Mouse (Mus musculus) limb, embryonic 15.5 days (tissue): ENCODE measurements around the gene Prmt1. TPM values are rescaled to one million over a fixed set of nuclear protein-coding genes. Genes with fewer than 3 reads are reported as not detected.

Experiments
- ATAC-seq: fragments of 200-750 bp; cut with Nextera tagmentation; 2 replicates; pipeline ENCODE4 v1.8.0; 2017; ENCODE audit warnings: low read depth, moderate TSS enrichment; ENCODE audit not compliant: insufficient number of reproducible peaks, low FRiP score, low TSS enrichment
- H3K27ac ChIP-seq: fragments of 300-500 bp; sonication (generic); 2 replicates; pipeline ENCODE4 v1.5.1; 2015; ENCODE audit warnings: moderate library complexity, mild to moderate bottlenecking, inconsistent platforms
- H3K27me3 ChIP-seq: fragments of 300-500 bp; sonication (generic); 2 replicates; pipeline ENCODE4 v1.6.1; 2015; ENCODE audit warnings: inconsistent platforms
- H3K36me3 ChIP-seq: fragments of 300-500 bp; sonication (generic); 2 replicates; pipeline ENCODE4 v1.6.1; 2015; ENCODE audit warnings: inconsistent platforms
- H3K4me1 ChIP-seq: fragments of 300-500 bp; sonication (generic); 2 replicates; pipeline ENCODE4 v1.6.1; 2015; ENCODE audit warnings: inconsistent platforms
- H3K4me2 ChIP-seq: fragments of 300-500 bp; sonication (generic); 2 replicates; pipeline ENCODE4 v1.6.1; 2015; ENCODE audit warnings: mild to moderate bottlenecking, inconsistent platforms
- H3K4me3 ChIP-seq: fragments of 300-500 bp; sonication (generic); 2 replicates; pipeline ENCODE4 v1.5.1; 2015; ENCODE audit warnings: mild to moderate bottlenecking, inconsistent platforms
- H3K9ac ChIP-seq: fragments of 300-500 bp; sonication (generic); 2 replicates; pipeline ENCODE4 v1.6.1; 2015; ENCODE audit warnings: inconsistent platforms
- H3K9me3 ChIP-seq: fragments of 300-500 bp; sonication (generic); 2 replicates; pipeline ENCODE4 v1.6.1; 2016; ENCODE audit warnings: inconsistent platforms
- WGBS: fragments of 180-500 bp; shearing (Covaris S2); methylation state at CpG from one replicate; pipeline ENCODE4 v1.1.7; 2015; 5-methylcytosine and 5-hydroxymethylcytosine counted together
- polyA plus RNA-seq: library from polyadenylated mRNA; unstranded; fragments of >200 nt; fragmentation: Nextera tagmentation; extraction: Ambion mirVana; gene quantifications from 2 replicates; pipeline ENCODE4 v1.2.1, GENCODE M21; 2015

Gene Prmt1
- polyA plus RNA-seq, 1 experiment from 2014 or later, result 429 TPM

DNA sequence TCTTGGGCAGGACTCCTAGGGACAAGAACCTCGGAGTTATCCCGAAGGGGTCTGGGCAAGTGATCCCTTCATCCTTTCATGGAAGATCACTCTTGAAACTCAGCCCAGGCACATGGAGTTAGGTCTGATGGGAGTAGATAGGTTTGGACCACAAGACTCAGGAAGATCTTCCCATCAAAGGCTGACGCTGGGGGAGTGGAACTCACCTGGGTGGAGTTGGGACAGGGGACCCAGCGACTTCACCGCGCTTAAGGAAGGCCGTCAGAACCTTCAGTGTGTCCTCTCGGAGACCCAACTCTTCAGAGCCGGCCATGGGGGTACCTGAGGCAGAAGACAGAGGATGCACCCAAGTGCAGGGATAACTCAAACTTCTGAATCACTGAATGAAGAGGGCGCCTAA lies 10.3 kb upstream of the Prmt1 start:
- H3K4me2 ChIP-seq, result peak overlapping the region; percentile 80
- no peak for ATAC-seq
- H3K27me3 ChIP-seq, result no peaks in the 10 kb centered on the region
- no peaks in the 10 kb centered on the region for H3K9me3 ChIP-seq
- peak overlapping the region; percentile 92 for H3K27ac ChIP-seq
- H3K9ac ChIP-seq, result peak overlapping the region; percentile 60
- H3K4me3 ChIP-seq, result peak overlapping the region; percentile 62
- WGBS, result 10% methylated on average over 10 of the region's 10 CpGs
- peaks cover 65% of the 10 kb centered on the region for H3K36me3 ChIP-seq
- peaks cover 33% of the 10 kb centered on the region for H3K4me1 ChIP-seq

DNA sequence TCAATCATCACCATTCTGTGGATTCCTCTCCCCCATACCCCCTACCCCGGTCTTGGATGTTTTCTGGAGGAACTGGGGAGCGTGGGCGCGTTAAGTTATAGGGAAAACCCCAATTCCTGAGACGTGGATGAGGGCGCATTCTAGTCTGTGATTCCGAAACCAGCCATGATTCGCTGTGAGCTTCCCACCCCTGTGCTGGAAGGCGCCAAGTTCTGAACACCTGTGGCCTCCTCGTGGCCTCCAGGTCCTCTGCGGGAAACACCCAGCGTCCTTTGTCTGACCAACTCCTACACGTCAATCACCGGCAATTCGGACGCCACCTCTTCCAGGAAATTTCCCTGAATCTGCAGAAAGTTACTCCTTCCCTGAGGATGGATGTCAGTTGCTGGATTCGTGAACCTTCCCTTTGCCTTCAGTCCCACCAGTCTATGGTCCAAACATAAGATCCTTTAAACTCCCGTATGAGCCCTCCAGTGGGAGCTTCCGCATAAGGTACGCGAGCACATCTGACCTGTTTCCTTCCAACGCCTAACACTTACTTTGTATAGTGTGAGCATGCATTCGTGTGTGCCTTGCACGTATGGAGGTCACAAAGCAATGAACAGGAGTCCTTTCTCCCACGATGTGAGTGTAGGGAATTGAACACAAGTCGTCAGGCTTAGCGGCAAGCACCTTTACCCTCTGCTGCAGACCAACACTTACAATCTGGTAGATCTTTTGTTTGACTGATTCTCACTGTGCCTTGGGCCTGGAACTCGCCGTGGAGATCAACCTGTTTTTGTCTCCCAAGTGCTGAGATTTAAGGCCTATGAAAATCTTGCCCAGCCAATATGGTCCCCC lies 731 bp upstream of the Prmt1 start:
- peak; percentile 1; the same call in 1 of the 2 replicates for ATAC-seq
- H3K4me2 ChIP-seq, result peak overlapping the region; percentile 57
- WGBS, result under 1% methylated on average over 29 of the region's 29 CpGs
- H3K9me3 ChIP-seq, result no peaks in the 10 kb centered on the region
- H3K27me3 ChIP-seq, result no peaks in the 10 kb centered on the region
- peak overlapping the region; percentile 64 for H3K9ac ChIP-seq
- H3K4me1 ChIP-seq, result peaks cover 34% of the 10 kb centered on the region
- H3K4me3 ChIP-seq, result peak overlapping the region; percentile 63
- peak overlapping the region; percentile 97 for H3K27ac ChIP-seq
- H3K36me3 ChIP-seq, result peaks cover 37% of the 10 kb centered on the region

DNA sequence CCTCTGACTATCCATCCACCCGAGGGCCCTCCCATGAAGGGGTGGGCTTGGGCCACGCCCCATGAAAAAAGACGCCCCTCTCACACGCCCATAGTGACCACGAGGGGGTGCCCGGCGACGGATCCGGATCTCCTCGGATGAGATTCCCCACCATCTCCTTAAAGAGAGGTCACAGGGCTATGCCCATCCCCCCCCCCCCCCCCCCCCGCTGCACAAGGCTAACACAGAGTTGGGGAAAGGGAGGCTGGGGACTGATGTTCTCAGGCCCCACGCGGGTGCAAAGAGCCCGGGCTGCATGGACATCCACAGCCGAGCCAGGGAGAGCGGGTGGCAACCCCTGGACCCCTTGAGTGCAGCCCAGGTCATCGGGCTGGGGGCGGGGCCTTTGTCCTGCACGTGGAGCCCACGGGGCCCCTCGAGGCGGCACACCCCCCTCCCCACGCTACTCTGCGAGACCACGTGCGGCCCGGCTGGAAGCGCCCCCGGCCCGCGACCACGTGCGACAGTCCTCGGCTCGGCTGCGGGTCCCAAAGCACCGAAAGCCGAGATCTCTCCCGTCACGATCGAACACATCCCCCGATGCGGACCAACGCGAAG lies 675 bp downstream of the Prmt1 start:
- Histone ChIP-seq H3K36me3 (peaks cover 37% of the 10 kb centered on the region), H3K4me3 (peak overlapping the region; percentile 63), H3K9ac (peak overlapping the region; percentile 89), H3K4me1 (peaks cover 34% of the 10 kb centered on the region), H3K27me3 (no peaks in the 10 kb centered on the region), H3K9me3 (no peaks in the 10 kb centered on the region), H3K27ac (peak overlapping the region; percentile 93), H3K4me2 (peak overlapping the region; percentile 66)
- no peak for ATAC-seq
- 1% methylated on average over 44 of the region's 45 CpGs for WGBS

DNA sequence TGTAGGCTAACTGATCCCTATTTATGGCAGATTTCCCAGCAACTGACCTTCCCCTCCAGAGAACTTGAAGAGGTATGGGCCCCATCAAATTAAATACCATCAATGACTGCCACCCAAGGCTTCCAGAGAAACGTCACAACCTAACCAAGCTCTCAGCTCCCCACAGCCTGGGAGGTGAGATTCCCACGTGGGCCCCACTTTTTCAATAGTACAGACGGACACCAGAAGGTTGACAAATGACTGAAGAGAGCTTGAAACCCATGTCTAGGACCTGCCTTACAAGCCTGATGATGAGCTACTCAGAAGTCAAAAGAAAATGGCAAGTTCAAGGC lies 1.6 kb downstream of the Prmt1 start:
- WGBS, result 37% methylated on average over 3 of the region's 3 CpGs
- Histone ChIP-seq H3K9ac (no peak overlapping the region), H3K4me3 (peak overlapping the region; percentile 63), H3K27me3 (no peaks in the 10 kb centered on the region), H3K36me3 (peaks cover 41% of the 10 kb centered on the region), H3K4me2 (peak overlapping the region; percentile 66), H3K9me3 (no peaks in the 10 kb centered on the region), H3K27ac (0 out of 2 replicates have a peak overlapping the region, but pooled peaks have one; percentile 93), H3K4me1 (peaks cover 34% of the 10 kb centered on the region)
- ATAC-seq, result no peak

GRCm38 (mm10) chr7:44983944-44984832 lies 2.2 kb downstream of the Prmt1 start:
- H3K9ac ChIP-seq, result no peak overlapping the region
- WGBS, result 74% methylated on average over 7 of the region's 7 CpGs
- peak overlapping the region; percentile 50 for H3K27ac ChIP-seq
- peak overlapping the region; percentile 63 for H3K4me3 ChIP-seq
- no peaks in the 10 kb centered on the region for H3K9me3 ChIP-seq
- no peaks in the 10 kb centered on the region for H3K27me3 ChIP-seq
- peaks cover 43% of the 10 kb centered on the region for H3K36me3 ChIP-seq
- no peak for ATAC-seq
- H3K4me1 ChIP-seq, result peaks cover 34% of the 10 kb centered on the region
- peak overlapping the region; percentile 66; the same call in 1 of the 2 replicates for H3K4me2 ChIP-seq

- Histone ChIP-seq H3K4me1 (peaks cover 28% of the 10 kb centered on the region), H3K36me3 (peaks cover 52% of the 10 kb centered on the region), H3K9ac (no peak overlapping the region), H3K27me3 (no peaks in the 10 kb centered on the region), H3K9me3 (no peaks in the 10 kb centered on the region), H3K27ac (peak overlapping the region; percentile 50; the same call in 1 of the 2 replicates), H3K4me2 (no peak overlapping the region), H3K4me3 (no peak overlapping the region)
- WGBS, result 40% methylated on average over 6 of the region's 6 CpGs
- ATAC-seq, result no peak
These were observed 3.3 kb downstream of the Prmt1 start for GRCm38 (mm10) chr7:44983085-44983484.

DNA sequence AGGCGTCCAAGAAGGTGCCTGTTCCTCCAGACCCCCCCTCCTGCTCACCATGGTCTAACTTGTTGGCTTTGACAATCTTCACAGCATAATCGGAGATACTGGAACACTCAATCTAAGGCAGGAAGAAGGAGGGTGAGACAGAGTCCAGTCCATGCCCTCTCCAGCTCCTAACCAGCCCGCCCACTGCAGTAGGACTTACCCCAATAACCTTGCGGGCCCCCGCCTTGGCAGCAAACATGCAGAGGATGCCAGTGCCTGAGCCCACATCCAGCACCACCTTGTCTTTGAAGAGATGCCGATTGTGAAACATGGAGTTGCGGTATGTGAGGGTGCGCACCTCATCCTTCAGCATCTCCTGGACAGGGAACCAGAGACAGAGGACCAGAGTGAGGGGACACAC lies 4.8 kb downstream of the Prmt1 start:
- 96% methylated on average over 8 of the region's 8 CpGs for WGBS
- H3K4me1 ChIP-seq, result peaks cover 24% of the 10 kb centered on the region
- H3K27ac ChIP-seq, result no peak overlapping the region
- H3K4me3 ChIP-seq, result no peak overlapping the region
- ATAC-seq, result no peak
- no peaks in the 10 kb centered on the region for H3K9me3 ChIP-seq
- no peak overlapping the region for H3K9ac ChIP-seq
- H3K4me2 ChIP-seq, result no peak overlapping the region
- H3K27me3 ChIP-seq, result no peaks in the 10 kb centered on the region
- peaks cover 67% of the 10 kb centered on the region for H3K36me3 ChIP-seq

DNA sequence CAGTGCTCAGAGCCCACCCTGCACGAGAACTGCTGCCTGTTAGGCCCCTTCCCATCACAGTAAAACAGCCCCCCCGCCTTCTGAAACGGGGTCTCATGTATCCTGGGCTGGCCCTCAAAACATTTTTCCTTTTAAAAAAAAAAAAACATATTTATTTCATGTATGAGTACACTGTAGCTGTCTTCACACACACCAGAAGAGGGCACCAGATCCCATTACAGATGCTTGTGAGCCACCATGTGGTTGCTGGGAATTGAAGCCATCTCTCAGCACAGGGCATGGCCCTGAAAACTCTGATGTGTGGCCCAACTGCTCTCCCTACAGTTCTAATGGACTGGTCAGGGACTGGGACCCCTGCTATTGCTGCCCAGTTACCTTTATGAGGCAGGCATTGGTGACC lies 8.1 kb downstream of the Prmt1 start:
- no peak overlapping the region for H3K4me3 ChIP-seq
- 87% methylated on average over 3 of the region's 3 CpGs for WGBS

DNA sequence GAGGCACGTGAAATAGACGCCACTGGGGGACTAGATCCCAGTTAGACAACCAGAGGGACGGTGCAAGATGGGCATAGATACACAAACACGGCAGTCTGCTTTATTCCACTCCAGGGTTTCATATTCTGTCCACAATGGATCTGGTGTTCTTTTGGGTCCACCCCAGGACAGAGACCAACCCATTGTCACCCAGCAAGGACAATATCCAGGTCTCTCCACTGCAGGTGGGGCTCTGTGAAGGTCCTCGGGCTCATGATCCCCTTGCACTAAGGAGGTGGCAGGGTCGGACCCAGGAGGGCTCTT lies 11.3 kb downstream of the Prmt1 start:
- H3K27me3 ChIP-seq, result no peaks in the 10 kb centered on the region
- peaks cover 48% of the 10 kb centered on the region for H3K36me3 ChIP-seq
- no peak for ATAC-seq
- 22% methylated on average over 6 of the region's 6 CpGs for WGBS
- no peaks in the 10 kb centered on the region for H3K9me3 ChIP-seq
- peaks cover 34% of the 10 kb centered on the region for H3K4me1 ChIP-seq
- peak overlapping the region; percentile 56; the same call in 1 of the 2 replicates for H3K4me3 ChIP-seq
- no peak overlapping the region for H3K9ac ChIP-seq
- peak overlapping the region; percentile 90 for H3K27ac ChIP-seq
- H3K4me2 ChIP-seq, result peak overlapping the region; percentile 78

More for the DNA sequence above, 8.1 kb downstream of the Prmt1 start:
- Histone ChIP-seq H3K27ac (no peak overlapping the region), H3K36me3 (peaks cover 76% of the 10 kb centered on the region), H3K27me3 (no peaks in the 10 kb centered on the region), H3K4me2 (no peak overlapping the region), H3K9me3 (no peaks in the 10 kb centered on the region), H3K4me1 (peaks cover 13% of the 10 kb centered on the region), H3K9ac (no peak overlapping the region)
- ATAC-seq, result no peak

DNA sequence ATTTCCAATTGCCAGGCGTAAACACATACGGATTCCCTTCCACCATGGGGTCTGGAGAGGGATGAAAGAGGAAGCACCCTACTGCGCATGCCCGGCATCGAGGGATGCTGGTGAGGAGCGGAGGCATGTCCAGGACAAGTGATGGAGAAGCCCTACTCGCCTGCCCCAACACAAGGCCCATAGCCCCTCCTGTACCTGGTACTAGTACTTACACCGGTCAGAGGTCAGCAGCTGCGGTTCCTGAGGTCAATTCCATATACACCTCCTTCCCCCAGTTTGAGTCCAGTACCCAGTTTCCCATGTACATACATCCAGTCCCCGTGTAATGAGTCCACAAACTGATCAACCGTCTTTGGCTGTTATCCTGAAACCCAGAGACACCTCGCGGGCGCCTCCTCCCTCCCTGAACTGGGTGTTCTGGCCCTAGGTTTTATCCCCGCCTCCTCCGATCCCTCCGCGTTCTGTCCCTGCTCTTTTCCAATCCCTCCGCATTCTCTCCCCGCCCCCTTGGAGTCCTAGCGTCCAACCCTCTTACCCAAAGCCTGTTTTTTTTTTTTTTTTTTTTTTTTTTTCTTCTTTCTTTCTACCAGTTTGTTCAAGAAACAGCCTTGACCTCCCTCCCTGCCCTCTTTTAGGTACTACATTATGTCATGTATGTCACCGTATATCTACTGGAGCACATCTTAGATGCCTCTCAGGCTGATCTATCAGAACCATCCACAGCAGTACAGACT lies 11.8 kb downstream of the Prmt1 start, which contains the start of gene Cpt1c:
TSS of gene Cpt1c (minus strand) at position 469 of the 734 bp plus-strand sequence.
- peaks cover 38% of the 10 kb centered on the region for H3K4me1 ChIP-seq
- no peak for ATAC-seq
- peak within 1 kb of the TSS; percentile 78 for H3K4me2 ChIP-seq
- H3K27ac ChIP-seq, result peak within 1 kb of the TSS; percentile 90
- no peaks in the 10 kb centered on the region for H3K9me3 ChIP-seq
- peaks cover 42% of the 10 kb centered on the region for H3K36me3 ChIP-seq
- peak within 1 kb of the TSS; percentile 48 for H3K9ac ChIP-seq
- peak within 1 kb of the TSS; percentile 56 for H3K4me3 ChIP-seq
- H3K27me3 ChIP-seq, result no peaks in the 10 kb centered on the region
- WGBS, result 2% methylated on average over 22 of the region's 22 CpGs

- 36% methylated on average over 14 of the region's 14 CpGs for WGBS
- H3K4me1 ChIP-seq, result peaks cover 38% of the 10 kb centered on the region
- ATAC-seq, result no peak
- H3K4me2 ChIP-seq, result peak overlapping the region; percentile 78
- no peaks in the 10 kb centered on the region for H3K9me3 ChIP-seq
- H3K27ac ChIP-seq, result peak overlapping the region; percentile 90
- H3K27me3 ChIP-seq, result no peaks in the 10 kb centered on the region
- peaks cover 33% of the 10 kb centered on the region for H3K36me3 ChIP-seq
- peak overlapping the region; percentile 35; the same call in 1 of the 2 replicates for H3K9ac ChIP-seq
- peak overlapping the region; percentile 56 for H3K4me3 ChIP-seq
These were observed 12.8 kb downstream of the Prmt1 start for GRCm38 (mm10) chr7:44973415-44974130.
